Mouse (Mus musculus): ENCODE measurements around the gene 0610010K14Rik.

Gene 0610010K14Rik

GRCm38 (mm10) chr11:70237457-70238167 lies at the start of gene 0610010K14Rik:
TSS of gene 0610010K14Rik (minus strand) at chr11:70237914.
- DNase-seq (ENCODE audit: low spot score), result peak; percentile 97

- DNase-seq (ENCODE audit: low spot score), result no peak
Observed at GRCm38 (mm10) chr11:70285686-70286085, 48.0 kb upstream of the 0610010K14Rik start.

- no peak for DNase-seq (ENCODE audit: low spot score)
Observed at GRCm38 (mm10) chr11:70284757-70285156, 47.0 kb upstream of the 0610010K14Rik start.

- DNase-seq (ENCODE audit: low spot score), result no peak
Observed at GRCm38 (mm10) chr11:70283666-70284065, 46.0 kb upstream of the 0610010K14Rik start.

- peak; percentile 39 for DNase-seq (ENCODE audit: low spot score)
Observed at GRCm38 (mm10) chr11:70280441-70280840, 42.7 kb upstream of the 0610010K14Rik start.

- DNase-seq (ENCODE audit: low spot score), result no peak
Observed at GRCm38 (mm10) chr11:70278961-70279360, 41.2 kb upstream of the 0610010K14Rik start.

- no peak for DNase-seq (ENCODE audit: low spot score)
Observed at GRCm38 (mm10) chr11:70271641-70272040, 33.9 kb upstream of the 0610010K14Rik start.

GRCm38 (mm10) chr11:70266405-70266804 lies 28.7 kb upstream of the 0610010K14Rik start:
- DNase-seq (ENCODE audit: low spot score), result no peak

- DNase-seq (ENCODE audit: low spot score), result no peak
Observed at GRCm38 (mm10) chr11:70265819-70266218, 28.1 kb upstream of the 0610010K14Rik start.

GRCm38 (mm10) chr11:70265252-70265651 lies 27.5 kb upstream of the 0610010K14Rik start:
- no peak for DNase-seq (ENCODE audit: low spot score)

- no peak for DNase-seq (ENCODE audit: low spot score)
Observed at GRCm38 (mm10) chr11:70259035-70259434, 21.3 kb upstream of the 0610010K14Rik start.

- no peak for DNase-seq (ENCODE audit: low spot score)
Observed at GRCm38 (mm10) chr11:70254931-70255531, 17.3 kb upstream of the 0610010K14Rik start, which contains the start of gene Alox12. TSS of gene Alox12 (minus strand) at chr11:70255353.

- DNase-seq (ENCODE audit: low spot score), result no peak
Observed at GRCm38 (mm10) chr11:70254337-70254736, 16.6 kb upstream of the 0610010K14Rik start.

- no peak for DNase-seq (ENCODE audit: low spot score)
Observed at GRCm38 (mm10) chr11:70251853-70252252, 14.1 kb upstream of the 0610010K14Rik start.

- DNase-seq (ENCODE audit: low spot score), result no peak
Observed at GRCm38 (mm10) chr11:70250150-70250549, 12.4 kb upstream of the 0610010K14Rik start.

GRCm38 (mm10) chr11:70247136-70247845 lies 9.6 kb upstream of the 0610010K14Rik start:
- peak; percentile 73 for DNase-seq (ENCODE audit: low spot score)

GRCm38 (mm10) chr11:70242591-70242990 lies 4.9 kb upstream of the 0610010K14Rik start:
- DNase-seq (ENCODE audit: low spot score), result no peak

- peak; percentile 88 for DNase-seq (ENCODE audit: low spot score)
Observed at GRCm38 (mm10) chr11:70239541-70240279, 2.0 kb upstream of the 0610010K14Rik start, which contains the start of the genes Gm21988 and Rnasek. TSS of gene Gm21988 (minus strand) at chr11:70239830. TSS of gene Rnasek (minus strand) at chr11:70239842.

GRCm38 (mm10) chr11:70238591-70239440 lies 1.1 kb upstream of the 0610010K14Rik start:
- DNase-seq (ENCODE audit: low spot score), result no peak

- DNase-seq (ENCODE audit: low spot score), result no peak
Observed at GRCm38 (mm10) chr11:70236717-70237116, 997 bp downstream of the 0610010K14Rik start.

Data from layer of hippocampus, adult 11-12 months (tissue).